Comparison of ENCODE assay signal across 13 mouse cellular contexts in the genomic region with DNA sequence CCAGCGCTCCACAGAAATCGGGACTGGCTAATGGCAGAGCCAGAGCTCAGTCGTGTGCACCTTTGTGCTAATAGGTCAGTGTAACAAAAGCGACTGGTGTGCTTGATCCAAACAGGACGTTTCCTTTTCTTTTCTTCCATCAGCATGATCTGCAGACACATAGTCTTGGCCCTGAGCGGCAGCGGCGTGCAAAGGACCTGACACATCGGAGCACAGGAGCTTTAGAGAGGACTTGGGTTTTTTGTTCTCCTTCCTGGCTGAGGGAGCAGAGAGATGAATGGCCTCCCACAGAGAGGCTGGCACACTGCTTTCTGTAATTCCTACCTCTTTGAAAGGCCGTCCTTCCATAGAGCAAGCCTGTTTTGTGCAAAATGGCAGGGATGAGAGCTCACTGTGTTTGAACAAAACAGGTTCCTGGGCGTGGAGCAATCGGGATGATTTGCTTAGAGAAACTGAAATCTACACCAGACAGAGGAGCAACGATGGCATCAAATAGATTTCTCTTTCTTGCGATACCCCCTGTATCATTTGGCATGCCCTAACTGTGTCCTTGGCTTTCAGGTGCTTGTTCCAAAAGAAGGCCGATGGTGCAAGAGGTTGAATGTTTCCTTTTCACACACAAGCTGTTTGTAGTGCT.
A peak's percentile ranks its signal among the peaks of the same experiment; 100 is the strongest.
DNase-seq lines count a peak whose midpoint lies in the region; ATAC-seq and TF ChIP-seq lines count a peak whose summit lies in the region.
"Had no signal": no experiment of that assay in that cellular context is flagged by ENCODE, and none has a peak within 500 bp of the region (broad histone marks: within the 10 kb centered on the region; RNA-seq: fewer than 3 reads in every experiment).

No protein-coding gene starts in this region.

- ATAC-seq in forebrain, embryonic 11.5 days (replicated peaks; ENCODE audit: low FRiP score) = peak; percentile 61
- ATAC-seq: activated CD4-positive, CD25-positive, alpha-beta regulatory T cell, adult 4 months; intestine, postnatal 0 days had no signal

- TF ChIP-seq POLR2A in thymus, adult 2 months (IDR thresholded peaks at IDR 0.05; ENCODE audit: control insufficient read depth, extremely low read depth, insufficient read depth, low read length, poor library complexity) = no peak

- H3K9ac ChIP-seq in forebrain, embryonic 11.5 days (ENCODE audit: low read length) = no peak overlapping the region

- H3K36me3 ChIP-seq in forebrain, embryonic 11.5 days (ENCODE audit: control insufficient read depth, insufficient read depth, low read length) = no peaks in the 10 kb centered on the region
- 0 out of 2 replicates have a peak, but pooled peaks cover 3% of the 10 kb centered on the region for H3K36me3 ChIP-seq in midbrain, embryonic 10.5 days
- H3K36me3 ChIP-seq in thymus, adult 2 months (ENCODE audit: control insufficient read depth, insufficient read depth, low read length) = peaks cover 32% of the 10 kb centered on the region

- H3K4me1 ChIP-seq in forebrain, embryonic 11.5 days (replicated peaks; ENCODE audit: control insufficient read depth, insufficient read depth, low read length) = peaks cover 22% of the 10 kb centered on the region
- peaks cover 46% of the 10 kb centered on the region for H3K4me1 ChIP-seq in midbrain, embryonic 10.5 days
- no peaks in the 10 kb centered on the region for H3K4me1 ChIP-seq in thymus, adult 2 months (replicated peaks; ENCODE audit: control insufficient read depth, insufficient read depth, low read length)

- H3K9me3 ChIP-seq in forebrain, embryonic 11.5 days (ENCODE audit: control insufficient read depth, low read length) = no peaks in the 10 kb centered on the region
- no peaks in the 10 kb centered on the region for H3K9me3 ChIP-seq in midbrain, embryonic 10.5 days (replicated peaks)

- peak; percentile 32 for DNase-seq in Muller cell, postnatal 12 days (ENCODE audit: inconsistent ontology term)
- DNase-seq in cerebellum, adult 18-20 months = peak; percentile 54 to 56
- peak; percentile 72 for DNase-seq in forebrain, embryonic 11.5 days (ENCODE audit: low spot score)
- DNase-seq in midbrain, embryonic 10.5 days (ENCODE audit: low spot score) = peak; percentile 47
- DNase-seq in frontal cortex, adult 2 months (ENCODE audit: extremely low spot score in 1 of 2, low spot score in 1 of 2) = no peak
- DNase-seq in kidney, adult 18-20 months = no peak
- DNase-seq in left cerebral cortex, adult 18-20 months (ENCODE audit: low spot score in 2 of 2) = no peak
- DNase-seq in thymus, adult 2 months = no peak
- DNase-seq: right cerebral cortex, postnatal 4 days had no signal

- no peak overlapping the region for H3K4me3 ChIP-seq in forebrain, embryonic 11.5 days (ENCODE audit: low read depth, low read length)
- H3K4me3 ChIP-seq in midbrain, embryonic 10.5 days = no peak overlapping the region
- H3K4me3 ChIP-seq in thymus, adult 2 months (ENCODE audit: control insufficient read depth, insufficient read depth, low read length) = no peak overlapping the region

- H3K27me3 ChIP-seq in forebrain, embryonic 11.5 days (ENCODE audit: control insufficient read depth, insufficient read depth, low read length) = no peaks in the 10 kb centered on the region; the same call in 1 of the 2 replicates
- H3K27me3 ChIP-seq in midbrain, embryonic 10.5 days (ENCODE audit: low read depth, poor library complexity, severe bottlenecking) = no peaks in the 10 kb centered on the region
- H3K27me3 ChIP-seq in thymus, adult 2 months (ENCODE audit: control insufficient read depth, insufficient read depth, low read length) = no peaks in the 10 kb centered on the region
- H3K27me3 ChIP-seq: CH12.LX had no signal

- TF ChIP-seq CTCF in thymus, adult 2 months (IDR thresholded peaks at IDR 0.05; ENCODE audit: borderline replicate concordance, control insufficient read depth, extremely low read depth, insufficient read depth, low read length, poor library complexity) = no peak

- H3K27ac ChIP-seq in forebrain, embryonic 11.5 days (ENCODE audit: low read depth, low read length) = peak overlapping the region; percentile 32; the same call in 1 of the 2 replicates
- peak overlapping the region; percentile 61 for H3K27ac ChIP-seq in midbrain, embryonic 10.5 days (replicated peaks)
- no peak overlapping the region for H3K27ac ChIP-seq in thymus, adult 2 months (ENCODE audit: control insufficient read depth, insufficient read depth, low read length)

- H3K4me2 ChIP-seq in forebrain, embryonic 11.5 days (ENCODE audit: low read depth, low read length, severe bottlenecking) = peak overlapping the region; percentile 21
- H3K4me2 ChIP-seq: heart, embryonic 11.5 days had no signal

- 27% methylated on average over 15 of the region's 15 CpGs for WGBS in forebrain, embryonic 11.5 days
- 31% methylated on average over 15 of the region's 15 CpGs for WGBS in midbrain, embryonic 10.5 days
- 98% methylated on average over 15 of the region's 15 CpGs for WGBS in thymus, adult 2 months

Comparison
In these comparisons a context has a peak if more than half of its experiments do, and no peak if none do; other contexts are left out.
1. DNase-seq: peak in Muller cell, postnatal 12 days (single experiment), cerebellum, adult 18-20 months (2 of 2), forebrain, embryonic 11.5 days (single experiment) and midbrain, embryonic 10.5 days (single experiment); none in frontal cortex, adult 2 months (0 of 2), kidney, adult 18-20 months (single experiment), left cerebral cortex, adult 18-20 months (0 of 2) and thymus, adult 2 months (single experiment).